Mouse (Mus musculus) frontal cortex, adult (tissue): ENCODE measurements at regions not wholly inside any gene's neighbourhood (a gene's known extent, or its start where the extent isn't known, plus 50 kb on each side); places are given as distances from the start of the nearest gene placed in this dataset.

Source experiments
- ATAC-seq: cut with Nextera tagmentation; 2 replicates; pipeline ENCODE4 v1.9.2; 2017; ENCODE audit warnings: mild to moderate bottlenecking, moderate library complexity, mixed read lengths; ENCODE audit not compliant: low TSS enrichment

- no peak for ATAC-seq
Measured at GRCm38 (mm10) chr16:29799893-29800292, 220.8 kb downstream of the Opa1 start.

- no peak for ATAC-seq
Measured at GRCm38 (mm10) chr16:29800457-29800856, 221.3 kb downstream of the Opa1 start.

- no peak for ATAC-seq
Measured at GRCm38 (mm10) chr16:29802085-29802484, 223.0 kb downstream of the Opa1 start.

GRCm38 (mm10) chr16:29802603-29803002 lies 223.5 kb downstream of the Opa1 start:
- ATAC-seq = no peak

GRCm38 (mm10) chr16:29807859-29808258 lies 228.7 kb downstream of the Opa1 start:
- ATAC-seq = no peak

- no peak for ATAC-seq
Measured at GRCm38 (mm10) chr16:29808851-29809250, 229.7 kb downstream of the Opa1 start.

GRCm38 (mm10) chr16:29813411-29814038 lies 234.4 kb downstream of the Opa1 start:
- ATAC-seq = peak; percentile 55

GRCm38 (mm10) chr16:29814039-29814438 lies 234.9 kb downstream of the Opa1 start:
- peak; percentile 42 for ATAC-seq

- no peak for ATAC-seq
Measured at GRCm38 (mm10) chr16:29814655-29815054, 235.5 kb downstream of the Opa1 start.

- peak; percentile 2; the same call in 1 of the 2 replicates for ATAC-seq
Measured at GRCm38 (mm10) chr16:29815200-29815599, 236.1 kb downstream of the Opa1 start.

- ATAC-seq = no peak
Measured at GRCm38 (mm10) chr16:29815632-29816337, 236.7 kb downstream of the Opa1 start.

GRCm38 (mm10) chr16:29816681-29817369 lies 237.7 kb downstream of the Opa1 start:
- peak; percentile 64 for ATAC-seq

GRCm38 (mm10) chr16:29818807-29819440 lies 239.8 kb downstream of the Opa1 start:
- no peak for ATAC-seq

- ATAC-seq = no peak
Measured at GRCm38 (mm10) chr16:29820704-29821103, 241.6 kb downstream of the Opa1 start.

- ATAC-seq = no peak
Measured at GRCm38 (mm10) chr16:29822110-29822509, 242.1 kb upstream of the Hes1 start.

GRCm38 (mm10) chr16:29822843-29823401 lies 241.3 kb upstream of the Hes1 start:
- ATAC-seq = no peak

- no peak for ATAC-seq
Measured at GRCm38 (mm10) chr16:29826927-29827326, 237.3 kb upstream of the Hes1 start.

GRCm38 (mm10) chr16:29827776-29828175 lies 236.4 kb upstream of the Hes1 start:
- ATAC-seq = no peak

GRCm38 (mm10) chr16:29829457-29829856 lies 234.7 kb upstream of the Hes1 start:
- no peak for ATAC-seq

GRCm38 (mm10) chr16:29830101-29830500 lies 234.1 kb upstream of the Hes1 start:
- peak; percentile 59; the same call in 1 of the 2 replicates for ATAC-seq

- ATAC-seq = no peak
Measured at GRCm38 (mm10) chr16:29833298-29833697, 230.9 kb upstream of the Hes1 start.

GRCm38 (mm10) chr16:29833875-29834274 lies 230.3 kb upstream of the Hes1 start:
- no peak for ATAC-seq
